Mouse (Mus musculus): Measurements from ENCODE around the gene Ppt2.

DNA sequence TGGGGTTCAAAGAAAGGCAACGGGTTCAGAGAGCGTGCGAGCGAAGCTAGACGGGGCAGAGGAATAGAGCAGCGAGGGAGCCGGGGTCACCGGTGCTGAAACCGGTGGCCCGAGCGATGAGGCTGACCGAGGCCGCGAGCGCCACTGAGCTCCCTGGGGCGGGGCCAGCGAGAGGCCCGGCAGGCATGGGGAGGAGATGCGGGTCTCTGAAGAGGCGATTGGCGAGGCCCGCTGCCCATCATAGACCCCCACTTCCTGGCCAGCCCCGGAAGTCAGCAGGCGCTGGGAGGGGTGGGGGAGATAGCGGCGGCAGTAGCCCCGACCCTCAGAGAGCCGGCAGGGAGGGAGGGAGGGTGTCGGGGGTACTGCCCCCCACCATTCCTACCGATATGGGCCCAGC is 22.7 kb downstream of the Ppt2 start:
- TF ChIP-seq CTCF (IDR thresholded peaks at IDR 0.05; ENCODE audit: low read depth) (no peak), EP300 (IDR thresholded peaks at IDR 0.05; ENCODE audit: low read depth) (no peak)
